22 mouse cellular contexts compared by ENCODE assay signal in genomic region chr16:42488745-42489144, GRCm38 (mm10).
DNase-seq lines count a peak whose midpoint lies in the region; ATAC-seq and TF ChIP-seq lines count a peak whose summit lies in the region.
"Had no signal": no experiment of that assay in that cellular context is flagged by ENCODE, and none has a peak within 500 bp of the region (broad histone marks: within the 10 kb centered on the region; RNA-seq: fewer than 3 reads in every experiment).

No protein-coding gene starts in this region.

- no peaks in the 10 kb centered on the region for H3K27me3 ChIP-seq in hindbrain, embryonic 14.5 days (ENCODE audit: control insufficient read depth, insufficient read depth, low read length)
- H3K27me3 ChIP-seq in hindbrain, embryonic 13.5 days: no peaks in the 10 kb centered on the region
- H3K27me3 ChIP-seq in CH12.LX (replicated peaks): no peaks in the 10 kb centered on the region
- no peaks in the 10 kb centered on the region for H3K27me3 ChIP-seq in midbrain, embryonic 16.5 days (ENCODE audit: control insufficient read depth, insufficient read depth, low read depth, low read length)
- H3K27me3 ChIP-seq: limb, embryonic 15.5 days had no signal

- no peak for TF ChIP-seq CTCF in CH12.LX (conservative IDR thresholded peaks at IDR 0.05 in 1 of 2, IDR thresholded peaks at IDR 0.05 in 1 of 2; ENCODE audit: low read depth in 2 of 2, low read length in 2 of 2)

- H3K4me1 ChIP-seq in hindbrain, embryonic 14.5 days (replicated peaks; ENCODE audit: control insufficient read depth, insufficient read depth, low read length): no peaks in the 10 kb centered on the region; the same call in 1 of the 2 replicates
- peaks cover 4% of the 10 kb centered on the region for H3K4me1 ChIP-seq in hindbrain, embryonic 13.5 days (replicated peaks)
- H3K4me1 ChIP-seq in CH12.LX (ENCODE audit: control insufficient read depth in 1 of 2, insufficient read depth in 2 of 2): peaks cover 0 to 13% of the 10 kb centered on the region in 2 experiments; a peak in 2 of 4 replicates
- H3K4me1 ChIP-seq in midbrain, embryonic 16.5 days (ENCODE audit: control insufficient read depth, insufficient read depth, low read length): peaks cover 5% of the 10 kb centered on the region
- H3K4me1 ChIP-seq: heart, embryonic 10.5 days; limb, embryonic 15.5 days had no signal

- H3K79me2 ChIP-seq in CH12.LX (replicated peaks; ENCODE audit: control insufficient read depth, extremely low read depth, insufficient read depth, poor library complexity, severe bottlenecking): no peaks in the 10 kb centered on the region

- in situ Hi-C loops in CH12.LX (cut with MboI; ENCODE audit: low pct_ligation_motif_present, low pct_unique_long_range_greater_than_20kb, low sequenced_read_pairs): no loop called here

- no peak for TF ChIP-seq EP300 in CH12.LX (IDR thresholded peaks at IDR 0.05; ENCODE audit: low read length)

- TF ChIP-seq POLR2A in CH12.LX (IDR thresholded peaks at IDR 0.05; ENCODE audit: low read depth, low read length): no peak

- no peak overlapping the region for H3K4me2 ChIP-seq in hindbrain, embryonic 14.5 days (replicated peaks)
- no peak overlapping the region for H3K4me2 ChIP-seq in hindbrain, embryonic 13.5 days
- no peak overlapping the region for H3K4me2 ChIP-seq in CH12.LX (ENCODE audit: insufficient read depth, low read depth, poor library complexity, severe bottlenecking)
- H3K4me2 ChIP-seq in midbrain, embryonic 16.5 days (ENCODE audit: low read length): no peak overlapping the region
- H3K4me2 ChIP-seq: limb, embryonic 15.5 days had no signal

- dilution Hi-C loops in CH12.LX (cut with MboI; ENCODE audit: extremely low pct_ligation_motif_present, extremely low pct_unique_long_range_greater_than_20kb, low sequenced_read_pairs): no loop called here

- no peak for TF ChIP-seq RAD21 in CH12.LX (IDR thresholded peaks at IDR 0.05; ENCODE audit: low read depth, low read length)

- peak; percentile 31 for DNase-seq in hindbrain, embryonic 14.5 days (ENCODE audit: low spot score)
- peak; percentile 29 for DNase-seq in CH12.LX (ENCODE audit: extremely low read depth)
- DNase-seq in brain, adult 2 months (ENCODE audit: low read depth, low spot score): peak; percentile 7
- no peak for DNase-seq in heart, adult 11 months
- no peak for DNase-seq in cerebellum, adult 9-11 months
- DNase-seq: adrenal gland, adult 8-10 months; cerebellum, adult 11 months; cerebellum, postnatal 14 days; embryo, embryonic 11 days; heart, postnatal 14 days; kidney, adult 2 months; kidney, postnatal 10 days; layer of hippocampus, postnatal 36 days; right cerebral cortex, postnatal 14 days; thymus, adult 2 months had no signal

- ATAC-seq in hindbrain, embryonic 14.5 days (ENCODE audit: low FRiP score): peak; percentile 77
- no peak for ATAC-seq in hindbrain, embryonic 13.5 days (ENCODE audit: low FRiP score)
- 0 out of 2 replicates have a peak, but pooled peaks have one; percentile 51 for ATAC-seq in midbrain, embryonic 16.5 days
- ATAC-seq: inflammation-experienced regulatory T-cells, adult 6 months; lung, postnatal 0 days had no signal

- H3K4me3 ChIP-seq in hindbrain, embryonic 14.5 days (replicated peaks; ENCODE audit: low read length): no peak overlapping the region
- H3K4me3 ChIP-seq in hindbrain, embryonic 13.5 days: no peak overlapping the region
- H3K4me3 ChIP-seq in CH12.LX (replicated peaks in 1 of 3; ENCODE audit: low read depth in 2 of 3, low read length in 2 of 3, poor library complexity in 1 of 3): no peak overlapping the region
- H3K4me3 ChIP-seq in midbrain, embryonic 16.5 days (ENCODE audit: low read depth, low read length): no peak overlapping the region
- H3K4me3 ChIP-seq: heart, embryonic 10.5 days; layer of hippocampus, adult 2 months; limb, embryonic 15.5 days had no signal

- H3K36me3 ChIP-seq in hindbrain, embryonic 14.5 days (replicated peaks; ENCODE audit: control insufficient read depth, insufficient read depth): no peaks in the 10 kb centered on the region
- H3K36me3 ChIP-seq in hindbrain, embryonic 13.5 days: no peaks in the 10 kb centered on the region
- H3K36me3 ChIP-seq in CH12.LX (replicated peaks in 1 of 2; ENCODE audit: control insufficient read depth in 1 of 2, insufficient read depth in 1 of 2, low read length in 1 of 2): no peaks in the 10 kb centered on the region
- no peaks in the 10 kb centered on the region for H3K36me3 ChIP-seq in midbrain, embryonic 16.5 days (ENCODE audit: control insufficient read depth, insufficient read depth, low read length)
- H3K36me3 ChIP-seq: heart, embryonic 10.5 days; limb, embryonic 15.5 days had no signal

- WGBS in hindbrain, embryonic 14.5 days: 27% methylated on average over 4 of the region's 4 CpGs
- 27% methylated on average over 4 of the region's 4 CpGs for WGBS in hindbrain, embryonic 13.5 days
- 22% methylated on average over 4 of the region's 4 CpGs for WGBS in midbrain, embryonic 16.5 days

- H3K9me3 ChIP-seq in hindbrain, embryonic 14.5 days (ENCODE audit: control insufficient read depth, low read length): no peaks in the 10 kb centered on the region
- H3K9me3 ChIP-seq in hindbrain, embryonic 13.5 days: no peaks in the 10 kb centered on the region
- H3K9me3 ChIP-seq in CH12.LX (replicated peaks; ENCODE audit: low read length): no peaks in the 10 kb centered on the region
- H3K9me3 ChIP-seq in midbrain, embryonic 16.5 days (replicated peaks; ENCODE audit: control insufficient read depth, low read length, poor library complexity, severe bottlenecking): no peaks in the 10 kb centered on the region
- H3K9me3 ChIP-seq: heart, embryonic 10.5 days; limb, embryonic 15.5 days had no signal

- no peak overlapping the region for H3K9ac ChIP-seq in hindbrain, embryonic 14.5 days
- no peak overlapping the region for H3K9ac ChIP-seq in hindbrain, embryonic 13.5 days
- H3K9ac ChIP-seq in CH12.LX (ENCODE audit: insufficient read depth, low read depth): no peak overlapping the region
- no peak overlapping the region for H3K9ac ChIP-seq in midbrain, embryonic 16.5 days (ENCODE audit: low read depth, low read length)
- H3K9ac ChIP-seq: limb, embryonic 15.5 days had no signal

- H3K27ac ChIP-seq in hindbrain, embryonic 14.5 days: no peak overlapping the region
- H3K27ac ChIP-seq in hindbrain, embryonic 13.5 days: no peak overlapping the region
- no peak overlapping the region for H3K27ac ChIP-seq in CH12.LX (ENCODE audit: insufficient read depth, low read depth)
- no peak overlapping the region for H3K27ac ChIP-seq in midbrain, embryonic 16.5 days (ENCODE audit: low read length)
- H3K27ac ChIP-seq: heart, embryonic 10.5 days; layer of hippocampus, adult 2 months; limb, embryonic 15.5 days had no signal

TF ChIP-seq in CH12.LX, 34 proteins besides CTCF, POLR2A, EP300 and RAD21:
- TF ChIP-seq MYC (IDR thresholded peaks at IDR 0.05; ENCODE audit: low read depth, low read length) (no peak), MXI1 (IDR thresholded peaks at IDR 0.05; ENCODE audit: low read depth, low read length) (no peak), UBTF (IDR thresholded peaks at IDR 0.05; ENCODE audit: low read depth, low read length) (no peak), SIN3A (IDR thresholded peaks at IDR 0.05; ENCODE audit: low read length) (no peak), BHLHE40 (IDR thresholded peaks at IDR 0.05; ENCODE audit: low read depth, low read length) (no peak), E2F4 (IDR thresholded peaks at IDR 0.05; ENCODE audit: insufficient replicate concordance, low read depth, low read length) (no peak), CHD1 (IDR thresholded peaks at IDR 0.05; ENCODE audit: low read depth, low read length) (no peak), POLR2AphosphoS2 (IDR thresholded peaks at IDR 0.05; ENCODE audit: low read depth, low read length) (no peak), KAT2A (IDR thresholded peaks at IDR 0.05; ENCODE audit: insufficient replicate concordance, low read length) (no peak), NELFE (IDR thresholded peaks at IDR 0.05; ENCODE audit: low read depth, low read length) (no peak), USF1 (IDR thresholded peaks at IDR 0.05; ENCODE audit: low read depth, low read length) (no peak), MAFK (IDR thresholded peaks at IDR 0.05; ENCODE audit: insufficient replicate concordance, low read length) (no peak), MAZ (IDR thresholded peaks at IDR 0.05; ENCODE audit: low read depth, low read length) (no peak), IRF4 (IDR thresholded peaks at IDR 0.05; ENCODE audit: low read depth, low read length) (no peak), TBP (conservative IDR thresholded peaks at IDR 0.05; ENCODE audit: low read depth, low read length) (no peak)

Comparison
In these comparisons a context has a peak if more than half of its experiments do, and no peak if none do; other contexts are left out.
1. DNase-seq: peak in hindbrain, embryonic 14.5 days (single experiment), CH12.LX (single experiment) and brain, adult 2 months (single experiment); none in heart, adult 11 months (single experiment) and cerebellum, adult 9-11 months (single experiment).